Mouse (Mus musculus) subcutaneous adipose tissue, adult 2 months (tissue): ENCODE measurements around the gene Prdm12. TPM values are rescaled to one million over a fixed set of nuclear protein-coding genes. Genes with fewer than 3 reads are reported as not detected.

Experiments
- polyA plus RNA-seq: library from polyadenylated mRNA; depleted of rRNA; stranded (reverse); fragments of >200 nt; gene quantifications from 2 replicates; pipeline ENCODE4 v1.2.3, GENCODE M21; 2012; ENCODE audit warnings: low replicate concordance; rRNA removed

The Prdm12 gene
- not detected in 2 replicates for polyA plus RNA-seq

GRCm38 (mm10) chr2:31639901-31640608, at the start of gene Prdm12:
Gene Prdm12, plus strand, starts transcription at chr2:31640037.

GRCm38 (mm10) chr2:31670551-31671035, 30.8 kb downstream of the Prdm12 start, which contains the start of gene Exosc2:
Gene Exosc2, plus strand, starts transcription at chr2:31670715.

GRCm38 (mm10) chr2:31688074-31688925, 48.5 kb downstream of the Prdm12 start, which contains the start of gene Abl1:
Gene Abl1, plus strand, starts transcription at chr2:31688376.

Other genes with a start within 250 kb of the Prdm12 start
- 6.0 and 10.6 TPM in 2 replicates for gene Ass1, start 169.8 kb upstream of the Prdm12 start, polyA plus RNA-seq
- 21.6 and 57.6 TPM in 2 replicates for gene Fubp3, start 67.4 kb upstream of the Prdm12 start, polyA plus RNA-seq
- 11.1 and 22.7 TPM in 2 replicates for gene Exosc2, start 30.7 kb downstream of the Prdm12 start, polyA plus RNA-seq
- 46.5 and 89.6 TPM in 2 replicates for gene Abl1, start 48.3 kb downstream of the Prdm12 start, polyA plus RNA-seq
- gene Qrfp, start 170.5 kb downstream of the Prdm12 start, polyA plus RNA-seq, result 0.04 and 0.05 TPM in 2 replicates
- 0.03 TPM in 1 of 2 replicates, not detected in the other for gene Fibcd1, start 206.0 kb downstream of the Prdm12 start, polyA plus RNA-seq
- gene Lamc3, start 247.3 kb downstream of the Prdm12 start, polyA plus RNA-seq, result 5.0 and 25.4 TPM in 2 replicates